8 mouse cellular contexts compared by ENCODE assay signal in genomic region chr2:118761906-118762783, GRCm38 (mm10). TPM values are rescaled to one million over a fixed set of nuclear protein-coding genes. Genes with fewer than 3 reads are reported as not detected.
A peak's percentile ranks its signal among the peaks of the same experiment; 100 is the strongest.
DNase-seq lines count a peak whose midpoint lies in the region; ATAC-seq and TF ChIP-seq lines count a peak whose summit lies in the region.

Ccdc9b (minus strand) TSS chr2:118762661.

- 3% methylated on average over 25 of the region's 29 CpGs for WGBS in embryonic facial prominence, embryonic 14.5 days
- 4% methylated on average over 29 of the region's 29 CpGs for WGBS in heart, adult 2 months
- 7% methylated on average over 29 of the region's 29 CpGs for WGBS in kidney, adult 2 months
- 6% methylated on average over 28 of the region's 29 CpGs for WGBS in limb, embryonic 12.5 days
- WGBS in midbrain, embryonic 13.5 days: 5% methylated on average over 29 of the region's 29 CpGs

- peaks cover 22% of the 10 kb centered on the region for H3K4me1 ChIP-seq in embryonic facial prominence, embryonic 14.5 days (ENCODE audit: control insufficient read depth, insufficient read depth, low read length)
- H3K4me1 ChIP-seq in heart, adult 2 months (ENCODE audit: control insufficient read depth, insufficient read depth, low read length): peaks cover 19% of the 10 kb centered on the region
- peaks cover 14% of the 10 kb centered on the region; the same call in 1 of the 2 replicates for H3K4me1 ChIP-seq in kidney, adult 2 months (ENCODE audit: control insufficient read depth, insufficient read depth, low read length)
- H3K4me1 ChIP-seq in limb, embryonic 12.5 days (replicated peaks): peaks cover 26% of the 10 kb centered on the region
- H3K4me1 ChIP-seq in midbrain, embryonic 13.5 days (replicated peaks): peaks cover 49% of the 10 kb centered on the region

- peak; percentile 43; the same call in 1 of the 2 replicates for TF ChIP-seq EP300 in heart, adult 2 months (IDR thresholded peaks at IDR 0.05; ENCODE audit: insufficient read depth, low read depth, low read length)

- no peaks in the 10 kb centered on the region for H3K79me2 ChIP-seq in heart, adult 2 months (replicated peaks; ENCODE audit: control insufficient read depth, insufficient read depth, low read length)

- H3K9ac ChIP-seq in embryonic facial prominence, embryonic 14.5 days (ENCODE audit: low read depth, low read length): peak within 1 kb of the TSS; percentile 54
- H3K9ac ChIP-seq in heart, adult 2 months (ENCODE audit: low read depth, low read length): peak within 1 kb of the TSS; percentile 84
- peak within 1 kb of the TSS; percentile 47 for H3K9ac ChIP-seq in limb, embryonic 12.5 days (replicated peaks)
- H3K9ac ChIP-seq in midbrain, embryonic 13.5 days (replicated peaks): peak within 1 kb of the TSS; percentile 65

- H3K4me2 ChIP-seq in embryonic facial prominence, embryonic 14.5 days (ENCODE audit: low read depth, low read length): peak within 1 kb of the TSS; percentile 53
- H3K4me2 ChIP-seq in limb, embryonic 12.5 days: peak within 1 kb of the TSS; percentile 55
- H3K4me2 ChIP-seq in midbrain, embryonic 13.5 days (replicated peaks): peak within 1 kb of the TSS; percentile 48

- DNase-seq in layer of hippocampus, adult 11-12 months (ENCODE audit: low spot score): peak; percentile 92
- no peak for DNase-seq in layer of hippocampus, adult 9-10 months (ENCODE audit: low spot score)
- DNase-seq in embryonic facial prominence, embryonic 14.5 days (ENCODE audit: low spot score): peak; percentile 94
- peak; percentile 93 for DNase-seq in heart, adult 2 months
- peak; percentile 97 for DNase-seq in kidney, adult 2 months
- peak; percentile 51 to 54 for DNase-seq in spleen, adult 18-20 months

- peak within 1 kb of the TSS; percentile 90 for H3K27ac ChIP-seq in embryonic facial prominence, embryonic 14.5 days (replicated peaks; ENCODE audit: low read depth, low read length)
- peak within 1 kb of the TSS; percentile 92 for H3K27ac ChIP-seq in heart, adult 2 months
- peak within 1 kb of the TSS; percentile 96 for H3K27ac ChIP-seq in kidney, adult 2 months (ENCODE audit: insufficient read depth, low read depth, low read length)
- H3K27ac ChIP-seq in limb, embryonic 12.5 days: peak within 1 kb of the TSS; percentile 80
- H3K27ac ChIP-seq in midbrain, embryonic 13.5 days: peak within 1 kb of the TSS; percentile 97

- peak; percentile 83 for TF ChIP-seq POLR2A in heart, adult 2 months (IDR thresholded peaks at IDR 0.05; ENCODE audit: insufficient read depth, low read depth, low read length)
- TF ChIP-seq POLR2A in kidney, adult 2 months (IDR thresholded peaks at IDR 0.05; ENCODE audit: low read depth, low read length): no peak

- no peaks in the 10 kb centered on the region for H3K36me3 ChIP-seq in embryonic facial prominence, embryonic 14.5 days (ENCODE audit: control insufficient read depth, insufficient read depth, low read length)
- H3K36me3 ChIP-seq in heart, adult 2 months (ENCODE audit: control insufficient read depth, insufficient read depth, low read length): peaks cover 3% of the 10 kb centered on the region; the same call in 1 of the 2 replicates
- H3K36me3 ChIP-seq in kidney, adult 2 months (ENCODE audit: control insufficient read depth, insufficient read depth, low read length): no peaks in the 10 kb centered on the region
- no peaks in the 10 kb centered on the region for H3K36me3 ChIP-seq in limb, embryonic 12.5 days
- H3K36me3 ChIP-seq in midbrain, embryonic 13.5 days: no peaks in the 10 kb centered on the region

- peak within 1 kb of the TSS; percentile 19 for H3K4me3 ChIP-seq in embryonic facial prominence, embryonic 14.5 days (ENCODE audit: low read depth, low read length)
- peak within 1 kb of the TSS; percentile 56 for H3K4me3 ChIP-seq in heart, adult 2 months
- H3K4me3 ChIP-seq in kidney, adult 2 months (ENCODE audit: insufficient read depth, low read depth, low read length): peak within 1 kb of the TSS; percentile 54
- peak within 1 kb of the TSS; percentile 25 for H3K4me3 ChIP-seq in limb, embryonic 12.5 days (replicated peaks)
- H3K4me3 ChIP-seq in midbrain, embryonic 13.5 days (replicated peaks): peak within 1 kb of the TSS; percentile 17

- no peaks in the 10 kb centered on the region for H3K27me3 ChIP-seq in embryonic facial prominence, embryonic 14.5 days (replicated peaks; ENCODE audit: control insufficient read depth, insufficient read depth, low read length)
- H3K27me3 ChIP-seq in heart, adult 2 months (ENCODE audit: control insufficient read depth, insufficient read depth, low read length): no peaks in the 10 kb centered on the region
- H3K27me3 ChIP-seq in kidney, adult 2 months (replicated peaks; ENCODE audit: control insufficient read depth, insufficient read depth, low read length): no peaks in the 10 kb centered on the region
- H3K27me3 ChIP-seq in limb, embryonic 12.5 days: peaks cover 65% of the 10 kb centered on the region
- H3K27me3 ChIP-seq in midbrain, embryonic 13.5 days: peaks cover 14% of the 10 kb centered on the region; the same call in 1 of the 2 replicates

- TF ChIP-seq CTCF in heart, adult 2 months (IDR thresholded peaks at IDR 0.05): no peak
- no peak for TF ChIP-seq CTCF in kidney, adult 2 months (conservative IDR thresholded peaks at IDR 0.05; ENCODE audit: insufficient read depth, insufficient read length, low read depth, low read length)

- intact Hi-C loops in heart, adult 2 months (cut with DNase I): loop anchor here (5.0 to 10.0 kb wide), 2 partner anchors 100 to 423 kb away; partner anchors contain the start of gene Ivd

- no peaks in the 10 kb centered on the region for H3K9me3 ChIP-seq in embryonic facial prominence, embryonic 14.5 days (ENCODE audit: control insufficient read depth, low read length)
- no peaks in the 10 kb centered on the region for H3K9me3 ChIP-seq in limb, embryonic 12.5 days
- H3K9me3 ChIP-seq in midbrain, embryonic 13.5 days: no peaks in the 10 kb centered on the region

- ATAC-seq in embryonic facial prominence, embryonic 14.5 days (ENCODE audit: low read depth): peak; percentile 85
- peak; percentile 40 for ATAC-seq in limb, embryonic 12.5 days (ENCODE audit: insufficient number of reproducible peaks, insufficient read depth, low FRiP score, low TSS enrichment, low read depth)
- ATAC-seq in midbrain, embryonic 13.5 days: peak; percentile 83

RNA-seq across cellular contexts. Expression of gene Ccdc9b, which starts in this region (rescaled TPM):
- polyA plus RNA-seq in embryonic facial prominence, embryonic 14.5 days (2014; fragmentation: Nextera tagmentation; extraction: Ambion mirVana): 0.96 and 1.0 TPM in 2 replicates
- 10 to 100 TPM; 24.3 to 26.4 TPM for total RNA-seq in heart, adult 2 months (2021)
- 15.1 and 21.7 TPM in 2 replicates for polyA plus RNA-seq in heart, adult 2 months (2012; rRNA removed)
- polyA plus RNA-seq in kidney, adult 2 months (2012; rRNA removed): 3.4 and 3.6 TPM in 2 replicates
- polyA plus RNA-seq in limb, embryonic 12.5 days (2016; fragmentation: Nextera tagmentation; extraction: Ambion mirVana): 0.51 and 0.74 TPM in 2 replicates
- polyA plus RNA-seq in midbrain, embryonic 13.5 days (2015; fragmentation: Nextera tagmentation; extraction: Ambion mirVana): 1.7 and 2.1 TPM in 2 replicates

Comparison
In these comparisons a context has a peak if more than half of its experiments do, and no peak if none do; other contexts are left out.
1. Peak in ATAC-seq, H3K4me3 ChIP-seq, H3K27ac ChIP-seq, H3K9ac ChIP-seq and H3K4me2 ChIP-seq in limb, embryonic 12.5 days; RNA of the gene not detected or under 1 TPM.